Mouse (Mus musculus) heart, postnatal 0 days (tissue): ENCODE measurements around the gene Tjp3. TPM values are rescaled to one million over a fixed set of nuclear protein-coding genes. Genes with fewer than 3 reads are reported as not detected.
A peak's percentile ranks its signal among the peaks of the same experiment; 100 is the strongest.

Source experiments
- ATAC-seq: fragments of 200-750 bp; cut with Nextera tagmentation; 2 replicates; pipeline ENCODE4 v1.8.0; 2017; ENCODE audit warnings: low read depth, moderate number of reproducible peaks, moderate library complexity; ENCODE audit not compliant: insufficient read depth
- DNase-seq: peaks from one replicate; pipeline ENCODE4 v3.0.0-alpha.2; 2016; ENCODE audit warnings: low spot score
- H3K27ac ChIP-seq: fragments of 300-500 bp; sonication (generic); 2 replicates; pipeline ENCODE4 v1.5.1; 2014; ENCODE audit warnings: low read depth, mild to moderate bottlenecking
- H3K27me3 ChIP-seq: fragments of 300-500 bp; sonication (generic); 2 replicates; pipeline ENCODE4 v1.6.1; 2014; ENCODE audit warnings: low read length, mixed read lengths; ENCODE audit not compliant: control insufficient read depth, insufficient read depth
- H3K36me3 ChIP-seq: fragments of 300-500 bp; sonication (generic); replicated peaks from 2 replicates; pipeline ENCODE4 v1.6.1; 2014; ENCODE audit warnings: low read length, mixed read lengths; ENCODE audit not compliant: control insufficient read depth, insufficient read depth
- H3K4me1 ChIP-seq: fragments of 300-500 bp; sonication (generic); 2 replicates; pipeline ENCODE4 v1.6.1; 2014; ENCODE audit warnings: antibody characterized with exemption; ENCODE audit not compliant: control insufficient read depth, insufficient read depth
- H3K4me2 ChIP-seq: fragments of 300-500 bp; sonication (generic); 2 replicates; pipeline ENCODE4 v1.6.1; 2014; ENCODE audit warnings: low read depth, mild to moderate bottlenecking, low read length, moderate library complexity
- H3K4me3 ChIP-seq: fragments of 300-500 bp; sonication (generic); 2 replicates; pipeline ENCODE4 v1.5.1; 2014; ENCODE audit warnings: low read depth, low read length
- H3K9ac ChIP-seq: fragments of 300-500 bp; sonication (generic); replicated peaks from 2 replicates; pipeline ENCODE4 v1.6.1; 2014; ENCODE audit warnings: low read depth, low read length, mixed read lengths
- H3K9me3 ChIP-seq: fragments of 300-500 bp; sonication (generic); replicated peaks from 2 replicates; pipeline ENCODE4 v1.6.1; 2016; ENCODE audit warnings: low read length; ENCODE audit not compliant: control insufficient read depth
- CTCF ChIP-seq: IDR thresholded peaks from 2 replicates; pipeline ENCODE4 v1.5.1; 2016; ENCODE audit warnings: antibody characterized with exemption, control low read depth, low read depth
- EP300 ChIP-seq: IDR thresholded peaks from 2 replicates; pipeline ENCODE4 v1.6.1; 2016; ENCODE audit warnings: antibody characterized with exemption, low read depth
- WGBS: fragments of 180-500 bp; shearing (Covaris S2); extraction: QIAGEN DNeasy Blood & Tissue Kit; methylation state at CpG from one replicate; pipeline ENCODE4 v1.1.7; 2014; 5-methylcytosine and 5-hydroxymethylcytosine counted together
- polyA plus RNA-seq: library from polyadenylated mRNA; unstranded; fragments of >200 nt; fragmentation: Nextera tagmentation; extraction: Ambion mirVana; gene quantifications from 2 replicates; pipeline ENCODE4 v1.2.1, GENCODE M21; 2015
- total RNA-seq: library from RNA; depleted of rRNA; stranded (reverse); fragments of >200 nt; gene quantifications from 2 replicates; pipeline ENCODE4 v1.2.3, GENCODE M21; 2014; ENCODE audit warnings: low replicate concordance

Tjp3 gene
- total and polyA plus RNA-seq, 2 experiments from 2014 or later: 0.51 to 2.3 TPM

DNA sequence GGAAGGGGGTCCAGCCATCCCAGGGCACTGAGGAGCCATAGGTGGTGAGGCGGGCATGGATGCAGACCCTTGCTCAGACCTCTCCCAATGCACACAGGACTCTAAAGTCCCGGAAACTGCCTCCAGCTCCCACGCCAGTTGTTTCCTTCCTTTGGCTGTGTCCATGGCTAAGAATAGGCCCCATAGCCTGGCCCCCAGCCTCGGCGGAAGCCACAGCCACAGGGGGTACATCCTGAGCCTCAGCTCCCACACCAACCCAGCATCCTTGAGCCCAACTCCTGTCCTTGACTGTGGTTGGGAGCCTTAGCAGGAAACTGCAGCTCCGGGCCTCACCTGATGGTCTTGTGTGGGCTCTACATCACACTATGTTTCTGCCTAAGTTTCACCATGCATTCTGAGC, 35.5 kb upstream of the Tjp3 start:
- Histone ChIP-seq H3K9ac (no peak overlapping the region), H3K4me2 (peak overlapping the region; percentile 24; the same call in 1 of the 2 replicates), H3K36me3 (peaks cover 51% of the 10 kb centered on the region), H3K4me1 (peaks cover 35% of the 10 kb centered on the region), H3K9me3 (no peaks in the 10 kb centered on the region), H3K4me3 (no peak overlapping the region), H3K27me3 (no peaks in the 10 kb centered on the region), H3K27ac (peak overlapping the region; percentile 86)
- TF ChIP-seq CTCF: no peak
- peak; percentile 92 for TF ChIP-seq EP300
- peak; percentile 12; the same call in 1 of the 2 replicates for ATAC-seq
- WGBS: 48% methylated on average over 6 of the region's 6 CpGs
- DNase-seq: no peak

- ATAC-seq (no peak), DNase-seq (no peak)
- Histone ChIP-seq H3K4me1 (peaks cover 38% of the 10 kb centered on the region), H3K4me3 (no peak overlapping the region), H3K36me3 (peaks cover 51% of the 10 kb centered on the region), H3K4me2 (no peak overlapping the region), H3K9me3 (no peaks in the 10 kb centered on the region), H3K27ac (peak overlapping the region; percentile 86), H3K27me3 (no peaks in the 10 kb centered on the region), H3K9ac (no peak overlapping the region)
- TF ChIP-seq CTCF (no peak), EP300 (no peak)
- WGBS: 87% methylated on average over 18 of the region's 18 CpGs
Measured at GRCm38 (mm10) chr10:81325781-81326180, 34.4 kb upstream of the Tjp3 start.

- H3K27ac ChIP-seq: no peak overlapping the region
- peaks cover 32% of the 10 kb centered on the region for H3K4me1 ChIP-seq
- no peaks in the 10 kb centered on the region for H3K27me3 ChIP-seq
- ATAC-seq (no peak), DNase-seq (no peak)
- no peak overlapping the region for H3K9ac ChIP-seq
- H3K9me3 ChIP-seq: no peaks in the 10 kb centered on the region
- peaks cover 51% of the 10 kb centered on the region for H3K36me3 ChIP-seq
- no peak overlapping the region for H3K4me2 ChIP-seq
- TF ChIP-seq EP300 (no peak), CTCF (no peak)
- H3K4me3 ChIP-seq: no peak overlapping the region
- 91% methylated on average over 21 of the region's 21 CpGs for WGBS
Measured at GRCm38 (mm10) chr10:81325176-81325575, 33.8 kb upstream of the Tjp3 start.

DNA sequence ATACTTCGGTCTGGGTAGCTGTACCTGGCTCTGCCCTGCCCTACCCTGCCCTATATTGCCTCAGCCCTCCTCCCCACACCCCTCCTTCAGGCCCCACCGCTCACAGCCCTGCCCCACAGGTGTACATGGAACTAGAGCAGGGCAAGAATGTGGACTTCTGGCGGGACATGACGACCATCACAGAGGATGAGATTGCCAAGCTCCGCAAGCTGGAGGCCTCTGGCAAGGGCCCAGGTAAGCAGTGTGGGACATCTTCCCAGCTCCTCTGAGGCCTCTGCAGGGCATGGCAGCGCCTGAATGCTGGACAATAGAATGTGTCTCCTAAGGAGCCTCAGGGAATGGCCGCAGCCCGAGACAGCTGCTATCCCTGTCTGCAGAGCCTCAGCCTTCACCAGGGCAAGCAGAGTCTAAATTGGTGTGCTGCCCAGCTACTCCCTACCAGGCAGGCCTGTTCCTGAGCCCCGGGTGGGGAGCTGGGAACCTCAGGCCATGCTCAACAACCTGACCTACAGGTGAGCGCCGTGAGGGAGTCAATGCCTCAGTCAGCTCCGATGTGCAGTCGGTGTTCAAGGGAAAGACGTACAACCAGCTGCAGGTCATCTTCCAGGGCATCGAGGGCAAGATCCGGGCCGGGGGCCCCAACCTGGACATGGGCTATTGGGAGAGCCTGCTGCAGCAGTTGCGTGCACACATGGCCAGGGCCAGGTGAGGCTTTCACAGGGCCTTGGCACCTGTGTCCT, 32.6 kb upstream of the Tjp3 start:
- ATAC-seq (no peak), DNase-seq (no peak)
- WGBS: 91% methylated on average over 18 of the region's 18 CpGs
- Histone ChIP-seq H3K4me1 (peaks cover 29% of the 10 kb centered on the region), H3K9me3 (no peaks in the 10 kb centered on the region), H3K27ac (no peak overlapping the region), H3K36me3 (peaks cover 51% of the 10 kb centered on the region), H3K4me3 (no peak overlapping the region), H3K27me3 (no peaks in the 10 kb centered on the region), H3K4me2 (no peak overlapping the region), H3K9ac (no peak overlapping the region)
- TF ChIP-seq EP300 (no peak), CTCF (no peak)

DNA sequence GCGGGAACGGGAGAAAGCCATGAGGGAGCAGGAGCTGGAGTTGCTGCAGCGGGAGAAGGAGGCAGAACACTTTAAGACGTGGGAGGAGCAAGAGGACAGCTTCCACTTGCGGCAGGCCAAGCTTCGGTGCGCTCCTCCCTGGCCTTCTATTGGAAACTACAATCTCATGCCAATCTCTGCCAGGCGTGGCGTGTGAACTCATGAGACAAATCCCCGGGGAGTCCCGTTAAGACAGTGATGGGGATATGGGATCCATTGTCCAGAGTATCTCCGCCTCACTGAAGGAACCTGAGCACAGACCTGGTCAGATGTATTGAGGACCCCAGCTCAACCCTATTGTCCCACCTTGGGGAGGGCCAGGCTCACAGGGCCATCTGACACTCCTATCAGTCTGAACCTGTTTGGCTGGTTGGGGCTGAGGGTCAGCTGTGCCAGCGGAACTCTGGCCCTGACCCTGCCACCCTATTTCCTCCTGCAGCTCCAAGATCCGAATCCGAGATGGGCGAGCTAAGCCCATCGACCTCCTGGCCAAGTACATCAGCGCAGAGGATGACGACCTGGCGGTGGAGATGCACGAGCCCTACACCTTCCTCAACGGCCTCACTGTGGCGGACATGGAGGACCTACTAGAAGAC, 31.9 kb upstream of the Tjp3 start:
- no peak overlapping the region for H3K27ac ChIP-seq
- peaks cover 57% of the 10 kb centered on the region for H3K36me3 ChIP-seq
- no peak for TF ChIP-seq EP300
- no peak for TF ChIP-seq CTCF
- no peak overlapping the region for H3K9ac ChIP-seq
- H3K4me2 ChIP-seq: no peak overlapping the region
- H3K9me3 ChIP-seq: no peaks in the 10 kb centered on the region
- WGBS: 89% methylated on average over 23 of the region's 23 CpGs
- no peaks in the 10 kb centered on the region for H3K27me3 ChIP-seq
- no peak overlapping the region for H3K4me3 ChIP-seq
- peaks cover 26% of the 10 kb centered on the region for H3K4me1 ChIP-seq
- DNase-seq (no peak), ATAC-seq (no peak)
